Mouse (Mus musculus): ENCODE data around the gene Mucl1. TPM values are rescaled to one million over a fixed set of nuclear protein-coding genes. Genes with fewer than 3 reads are reported as not detected.
"Not testable (repeated sequence)": the region's sequence is repeated elsewhere in the genome, so short reads cannot be mapped to it uniquely, and the experiment has no call there.

Mucl1 gene
- not detected in 2 replicates for polyA plus RNA-seq (2015; fragmentation: Nextera tagmentation; extraction: Ambion mirVana)

- H3K36me3 ChIP-seq: no peaks in the 10 kb centered on the region
- no peak for ATAC-seq (ENCODE audit: low FRiP score, low read depth)
- no peak within 1 kb of the TSS for H3K9ac ChIP-seq
- H3K4me1 ChIP-seq: no peaks in the 10 kb centered on the region
- WGBS: 93% methylated on average over 2 of the region's 2 CpGs
- H3K9me3 ChIP-seq: no peaks in the 10 kb centered on the region
- no peaks in the 10 kb centered on the region for H3K27me3 ChIP-seq
- H3K4me3 ChIP-seq: no peak within 1 kb of the TSS
- no peak within 1 kb of the TSS for H3K27ac ChIP-seq
- H3K4me2 ChIP-seq (replicated peaks): no peak within 1 kb of the TSS
Observed at GRCm38 (mm10) chr15:103755369-103755768, at the start of gene Mucl1. TSS of gene Mucl1 (minus strand) at chr15:103755469.

- WGBS: 3% methylated on average over 5 of the region's 5 CpGs
- H3K27me3 ChIP-seq; H3K36me3 ChIP-seq; H3K27ac ChIP-seq; H3K4me1 ChIP-seq; H3K4me3 ChIP-seq; H3K4me2 ChIP-seq (replicated peaks); H3K9ac ChIP-seq; H3K9me3 ChIP-seq; ATAC-seq (ENCODE audit: low FRiP score, low read depth): not testable (repeated sequence)
Observed at GRCm38 (mm10) chr15:103766836-103767235, 11.6 kb upstream of the Mucl1 start.

GRCm38 (mm10) chr15:103716861-103717260, 38.4 kb downstream of the Mucl1 start:
- not testable (repeated sequence) for H3K36me3 ChIP-seq; H3K27ac ChIP-seq; H3K4me2 ChIP-seq (replicated peaks); H3K4me1 ChIP-seq; ATAC-seq (ENCODE audit: low FRiP score, low read depth); H3K9ac ChIP-seq; H3K27me3 ChIP-seq; H3K4me3 ChIP-seq; H3K9me3 ChIP-seq
- WGBS: 87% methylated on average over 5 of the region's 5 CpGs

Other genes starting within 250 kb of the Mucl1 start
- 7.6 and 8.7 TPM in 2 replicates for gene Ppp1r1a, start 217.5 kb downstream of the Mucl1 start, polyA plus RNA-seq (2015; fragmentation: Nextera tagmentation; extraction: Ambion mirVana)
- not detected in 2 replicates for gene Glycam1, start 190.4 kb downstream of the Mucl1 start, polyA plus RNA-seq (2015; fragmentation: Nextera tagmentation; extraction: Ambion mirVana)
- not detected in 2 replicates for gene Mucl2, start 143.8 kb upstream of the Mucl1 start, polyA plus RNA-seq (2015; fragmentation: Nextera tagmentation; extraction: Ambion mirVana)